Mouse (Mus musculus) right cerebral cortex, postnatal 14 days (tissue): Measurements from ENCODE around the gene Actl10.

Experiments
- DNase-seq: peaks from one replicate; pipeline ENCODE4 v3.0.0; 2022

Gene Actl10

GRCm38 (mm10) chr2:154583906-154584872 lies 32.6 kb downstream of the Actl10 start:
- peak; percentile 80 for DNase-seq

DNA sequence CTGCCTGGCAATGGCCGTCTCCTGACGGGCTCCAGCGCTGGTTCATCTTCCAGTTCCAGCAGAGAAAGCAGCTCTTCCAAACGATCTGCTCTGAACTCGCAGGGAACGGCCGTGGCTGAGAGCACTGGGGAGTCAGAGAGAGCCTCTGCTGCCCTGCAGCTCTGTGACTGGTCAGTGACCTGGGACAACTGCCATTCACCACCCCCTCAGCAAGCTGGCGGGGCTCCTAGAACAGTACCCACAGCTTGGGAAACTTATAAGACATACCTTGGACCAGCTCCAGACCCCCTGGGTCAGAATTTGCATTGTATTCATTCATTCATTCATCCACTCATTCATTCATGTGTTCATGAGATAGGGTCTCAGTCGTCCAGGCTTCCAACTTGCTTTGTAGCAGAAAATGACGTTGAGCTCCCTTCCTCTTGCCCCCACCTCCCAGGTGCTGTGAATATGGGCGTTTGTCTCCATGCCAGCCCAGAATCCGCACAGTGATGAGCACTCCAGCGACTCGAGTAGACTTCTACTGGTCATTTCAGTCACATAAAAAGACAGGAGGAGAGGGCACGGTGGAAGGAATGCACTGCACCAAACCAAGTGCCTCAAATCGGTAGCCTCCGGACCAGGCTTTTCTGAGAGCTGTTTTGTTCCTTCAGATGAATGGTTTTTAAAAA lies 33.5 kb downstream of the Actl10 start:
- no peak for DNase-seq

DNA sequence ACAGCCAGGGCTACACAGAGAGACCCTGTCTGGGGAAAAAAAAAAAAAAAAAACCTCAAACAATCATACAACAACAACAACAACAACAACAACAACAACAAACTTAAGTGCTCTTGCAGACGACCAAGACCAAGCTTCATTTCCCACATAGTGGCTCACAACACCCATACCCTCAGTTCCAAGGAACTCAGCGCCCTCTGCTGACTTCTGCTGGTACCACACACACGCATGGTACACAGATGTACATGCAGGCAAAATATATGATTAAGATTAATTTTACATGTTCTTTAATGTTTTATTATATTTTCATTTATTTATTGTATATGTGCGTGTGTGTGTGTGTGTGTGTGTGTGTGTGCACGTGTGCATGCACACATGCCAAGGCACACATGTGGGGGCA lies 34.8 kb downstream of the Actl10 start:
- peak; percentile 75 for DNase-seq

GRCm38 (mm10) chr2:154589051-154589450 lies 37.5 kb downstream of the Actl10 start:
- DNase-seq = no peak

GRCm38 (mm10) chr2:154591239-154591638 lies 39.7 kb downstream of the Actl10 start:
- no peak for DNase-seq

DNA sequence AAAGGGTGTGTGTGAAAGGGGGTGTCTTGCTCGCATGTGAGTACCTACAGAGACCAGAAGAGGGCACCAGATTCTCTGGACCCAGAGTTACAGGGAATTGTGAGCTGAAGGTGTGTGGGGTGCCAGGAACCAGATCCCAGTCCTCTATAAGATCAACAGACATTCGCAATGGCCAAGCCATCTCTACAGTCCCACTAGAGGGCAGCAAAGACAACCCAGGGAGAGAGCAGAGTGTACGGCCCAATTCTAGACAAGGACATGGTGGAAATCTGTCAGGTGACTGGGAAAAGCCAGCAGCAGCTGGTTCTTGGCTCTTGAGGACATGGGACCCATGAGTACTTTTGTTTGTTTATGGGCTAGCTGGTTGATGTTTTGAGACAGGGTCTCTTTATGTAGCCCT lies 41.4 kb downstream of the Actl10 start:
- DNase-seq = no peak

GRCm38 (mm10) chr2:154595775-154596174 lies 44.2 kb downstream of the Actl10 start:
- no peak for DNase-seq

GRCm38 (mm10) chr2:154597399-154597798 lies 45.8 kb downstream of the Actl10 start:
- DNase-seq = no peak

DNA sequence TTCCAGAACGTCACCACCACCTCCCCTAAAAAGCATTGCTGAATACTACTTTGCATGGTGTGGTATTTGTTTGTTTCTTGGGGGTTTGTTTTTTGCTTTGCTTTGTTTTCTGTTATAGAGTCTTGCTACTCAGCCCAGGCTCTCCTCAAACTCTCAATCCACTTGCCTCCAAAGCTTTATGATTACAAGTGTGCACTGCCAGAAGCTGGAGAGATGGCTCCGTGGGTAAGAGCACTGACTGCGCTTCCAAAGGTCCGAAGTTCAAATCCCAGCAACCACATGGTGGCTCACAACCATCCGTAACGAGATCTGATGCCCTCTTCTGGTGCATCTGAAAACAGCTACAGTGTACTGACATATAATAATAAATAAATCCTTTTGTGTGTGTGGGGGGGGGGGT lies 49.0 kb downstream of the Actl10 start:
- no peak for DNase-seq

GRCm38 (mm10) chr2:154601324-154601723 lies 49.7 kb downstream of the Actl10 start:
- no peak for DNase-seq
